Mouse (Mus musculus) fibroblast of lung, adult 2 months (primary cell): ENCODE measurements around the gene Ppp1r18.

Experiments used
- DNase-seq: peaks from one replicate; pipeline ENCODE4 v3.0.0-alpha.2; 2011; ENCODE audit warnings: low read depth

The Ppp1r18 gene

DNA sequence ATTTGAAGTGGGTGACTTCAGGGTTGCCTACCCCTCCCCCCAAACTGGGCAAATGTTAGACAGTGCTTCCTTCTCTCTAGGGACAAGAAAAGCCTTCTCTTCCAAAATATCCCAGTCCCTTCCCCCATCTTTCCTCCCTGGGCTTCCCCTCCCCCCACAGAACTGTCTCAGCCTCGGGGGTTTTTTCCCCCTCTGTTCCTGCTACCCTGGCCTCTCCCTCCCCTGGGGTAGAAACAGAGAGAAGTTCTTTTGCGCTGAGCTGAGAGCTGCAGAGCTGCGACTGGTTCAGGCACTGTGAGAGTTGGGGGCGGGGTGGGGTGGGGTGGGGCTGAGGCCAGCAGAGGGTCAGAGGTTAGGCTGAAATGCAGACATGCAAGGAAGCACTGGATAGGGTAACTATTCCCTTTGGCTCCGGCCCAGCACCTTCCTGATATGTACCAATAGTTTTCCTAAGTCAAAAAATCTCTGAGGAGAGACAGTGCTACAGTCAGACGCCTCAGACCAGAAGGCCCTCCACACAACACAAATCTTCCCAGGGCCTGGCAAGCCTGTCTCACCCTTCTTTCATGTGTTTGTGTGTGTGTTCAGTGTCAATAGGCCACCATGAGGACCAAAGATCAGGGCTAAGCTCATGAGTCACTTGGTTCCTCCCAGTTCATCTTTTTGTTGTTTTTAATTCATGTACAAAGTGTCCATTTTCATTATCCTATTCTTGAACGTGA is 4.1 kb downstream of the Ppp1r18 start:
- DNase-seq: no peak

DNA sequence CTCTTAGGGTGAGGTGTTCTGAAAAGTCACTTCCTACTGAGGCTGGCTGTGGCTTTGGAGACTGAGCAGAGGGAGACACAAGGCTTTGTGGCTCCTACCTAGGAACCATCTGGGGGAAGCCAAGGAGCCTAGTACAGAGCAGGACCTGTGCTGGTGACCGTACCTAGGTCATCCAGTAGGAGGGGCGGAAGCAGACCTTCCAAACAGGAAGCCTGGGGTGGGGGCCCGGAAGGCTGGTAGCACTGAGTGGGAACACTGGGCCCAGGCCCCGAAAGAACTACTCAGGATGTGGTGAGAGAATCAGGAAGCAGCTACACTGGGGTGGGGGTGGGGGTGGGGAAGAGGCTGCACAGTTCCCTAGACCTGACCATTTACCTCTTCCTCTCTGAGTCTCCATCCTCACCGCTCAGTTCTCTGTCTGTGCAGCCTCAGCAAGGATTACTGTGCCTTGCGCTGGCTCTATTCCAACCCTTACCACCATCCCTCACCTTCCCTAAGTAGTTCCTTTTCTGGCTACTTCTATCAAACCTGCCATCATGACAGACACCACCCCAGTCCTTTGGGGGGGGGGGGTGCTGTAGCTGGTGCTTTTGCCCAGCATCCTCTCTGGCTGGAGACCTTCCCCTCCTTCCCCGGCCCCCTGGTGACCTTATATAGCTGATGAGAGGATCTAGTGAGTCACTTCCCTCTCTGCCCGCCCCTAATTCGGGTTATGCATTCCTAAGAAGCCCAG is 4.9 kb downstream of the Ppp1r18 start:
- DNase-seq: no peak

DNA sequence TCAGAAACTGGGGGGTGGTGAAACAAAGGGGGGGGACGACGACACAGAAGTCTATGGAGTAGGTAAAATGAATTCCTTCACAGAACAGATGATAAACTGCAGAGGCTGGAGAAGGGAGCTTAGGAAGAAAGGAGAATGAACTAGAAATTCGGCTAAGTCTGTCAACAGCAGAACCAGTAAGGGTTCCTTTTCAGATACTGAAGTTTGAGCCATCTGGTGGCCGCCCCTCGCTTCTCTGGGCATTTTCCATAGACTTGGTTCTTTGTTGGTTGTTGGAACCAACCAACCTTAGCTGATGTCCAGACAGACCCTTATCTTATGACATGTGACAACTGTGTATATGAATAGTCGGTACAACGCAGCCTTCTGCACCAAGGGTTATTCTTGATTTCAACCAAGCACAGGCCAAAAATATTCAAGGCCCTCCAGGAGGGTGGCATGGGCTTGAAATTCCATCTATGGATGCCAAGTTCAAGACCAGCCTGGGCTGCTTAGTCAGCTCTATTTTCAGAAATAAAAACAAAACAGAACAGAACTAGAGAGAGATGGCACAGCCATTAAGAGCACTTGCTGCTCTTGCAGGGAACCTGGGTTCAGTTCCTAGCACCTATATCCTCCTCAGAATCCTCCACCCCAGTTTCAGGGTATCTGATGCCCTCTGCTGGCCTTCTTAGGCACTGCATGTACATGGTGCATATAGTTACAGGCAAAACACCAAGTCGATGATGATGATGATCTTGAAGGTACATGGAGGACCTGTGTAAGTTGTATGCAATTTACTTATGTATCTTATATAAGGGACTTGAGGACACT is 5.7 kb downstream of the Ppp1r18 start:
- DNase-seq: no peak

DNA sequence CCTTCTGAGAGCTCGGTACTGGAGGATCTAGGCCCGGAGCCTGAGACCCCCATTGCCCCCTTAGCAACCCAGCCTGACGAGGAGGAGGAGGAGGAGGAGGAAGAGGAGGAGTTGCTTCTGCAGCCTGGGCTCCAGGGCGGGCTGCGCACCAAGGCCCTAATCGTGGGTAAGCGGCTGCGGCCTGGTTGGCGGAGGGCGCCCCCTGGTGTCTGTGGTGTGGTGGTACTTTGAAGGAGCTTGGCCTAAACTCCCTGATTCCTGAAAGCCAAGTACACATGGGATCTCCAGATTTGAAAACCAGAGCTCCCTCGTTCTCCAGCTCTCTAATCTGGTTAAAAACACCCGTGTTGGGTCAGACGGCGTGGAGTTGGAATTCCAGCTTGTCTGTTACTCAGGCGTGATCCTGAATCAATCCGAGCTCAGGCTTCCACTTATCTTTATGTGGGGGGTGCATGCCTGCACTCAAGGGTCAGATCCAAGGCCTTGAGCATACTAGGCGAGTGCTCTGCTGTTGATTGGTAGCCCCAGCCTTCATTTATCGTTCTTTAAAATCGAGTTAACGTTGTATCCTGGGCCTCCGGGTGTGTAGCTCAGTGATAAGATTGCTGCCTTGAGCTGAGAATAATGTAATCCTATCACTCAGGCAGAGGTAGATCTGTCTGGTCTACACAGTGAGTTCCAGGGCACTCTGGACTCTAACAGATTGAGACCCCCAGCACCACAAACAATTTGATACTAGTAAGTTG is 8.6 kb downstream of the Ppp1r18 start:
- DNase-seq: no peak

DNA sequence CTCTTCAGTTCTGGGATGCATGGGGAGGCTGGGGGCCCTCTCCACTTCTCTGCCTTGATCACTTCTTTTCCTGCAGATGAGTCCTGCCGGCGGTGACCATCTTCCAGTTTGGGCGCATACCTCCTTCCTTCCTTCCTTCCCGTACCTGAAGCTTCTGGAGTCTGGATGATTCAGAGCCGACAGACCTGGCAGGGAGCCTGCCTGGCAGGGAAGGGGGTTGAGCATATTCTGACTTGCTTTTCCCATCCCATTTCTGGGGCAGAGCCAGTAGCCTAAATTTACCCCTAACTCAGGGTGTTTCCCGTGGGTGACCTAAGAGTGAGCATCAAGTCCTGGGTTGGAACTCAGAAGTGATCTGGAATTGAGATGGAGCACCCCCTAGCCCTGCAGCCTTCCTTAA is 9.3 kb downstream of the Ppp1r18 start:
- no peak for DNase-seq

DNA sequence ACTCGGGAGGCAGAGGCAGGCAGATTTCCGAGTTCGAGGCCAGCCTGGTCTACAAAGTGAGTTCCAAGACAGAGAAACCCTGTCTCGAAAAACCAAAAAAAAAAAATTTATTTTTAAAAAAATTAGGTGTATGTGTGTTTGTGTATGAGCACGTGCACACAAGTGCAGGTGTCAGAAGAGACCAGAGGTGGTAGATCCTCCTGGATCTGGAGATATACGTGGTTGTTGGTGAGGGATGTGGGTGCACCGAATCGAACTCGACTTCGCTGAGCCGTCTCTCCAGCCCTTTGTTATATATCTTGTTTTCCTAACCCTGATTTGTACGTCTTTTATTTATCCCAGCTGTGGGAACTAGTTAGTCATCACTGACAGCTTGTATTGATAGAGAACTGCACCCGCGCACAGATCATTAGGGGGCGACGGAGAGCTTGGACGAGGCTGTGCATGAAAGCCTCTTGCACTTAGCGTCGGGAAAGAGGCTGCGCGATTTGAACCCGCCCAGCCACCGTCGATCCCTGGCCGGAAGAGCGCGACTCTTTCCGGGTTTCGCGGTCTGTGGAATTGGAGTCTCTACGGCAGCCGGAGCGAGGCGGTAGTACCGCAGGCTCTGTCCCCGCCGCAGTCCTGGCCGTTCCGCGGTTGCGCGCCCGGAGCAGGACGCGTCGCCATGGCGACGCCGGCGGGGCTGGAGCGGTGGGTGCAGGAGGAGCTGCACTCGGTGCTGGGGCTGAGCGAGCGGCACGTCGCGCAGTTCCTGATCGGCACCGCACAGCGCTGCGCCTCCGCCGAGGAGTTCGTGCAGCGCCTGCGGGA is 14.1 kb downstream of the Ppp1r18 start, which contains the start of gene Dhx16:
Gene Dhx16 (plus strand): TSS at position 575 of the 813 bp plus-strand sequence.
- peak; percentile 94 for DNase-seq

DNA sequence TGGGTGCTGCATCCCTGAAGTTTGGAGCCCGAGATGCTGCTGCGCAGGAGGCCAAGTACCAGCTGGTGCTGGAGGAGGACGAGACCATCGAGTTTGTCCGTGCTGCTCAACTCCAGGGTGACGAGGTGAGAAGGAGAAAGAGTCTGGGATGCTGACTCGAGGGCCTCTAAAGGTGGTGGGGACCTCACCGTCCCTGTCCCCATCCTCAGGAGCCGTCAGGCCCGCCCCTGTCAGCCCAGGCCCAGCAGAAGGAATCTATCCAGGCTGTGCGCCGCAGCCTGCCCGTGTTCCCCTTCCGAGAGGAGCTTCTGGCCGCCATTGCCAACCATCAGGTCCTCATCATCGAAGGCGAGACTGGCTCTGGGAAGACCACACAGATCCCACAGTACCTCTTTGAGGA is 17.5 kb downstream of the Ppp1r18 start:
- DNase-seq: no peak

DNA sequence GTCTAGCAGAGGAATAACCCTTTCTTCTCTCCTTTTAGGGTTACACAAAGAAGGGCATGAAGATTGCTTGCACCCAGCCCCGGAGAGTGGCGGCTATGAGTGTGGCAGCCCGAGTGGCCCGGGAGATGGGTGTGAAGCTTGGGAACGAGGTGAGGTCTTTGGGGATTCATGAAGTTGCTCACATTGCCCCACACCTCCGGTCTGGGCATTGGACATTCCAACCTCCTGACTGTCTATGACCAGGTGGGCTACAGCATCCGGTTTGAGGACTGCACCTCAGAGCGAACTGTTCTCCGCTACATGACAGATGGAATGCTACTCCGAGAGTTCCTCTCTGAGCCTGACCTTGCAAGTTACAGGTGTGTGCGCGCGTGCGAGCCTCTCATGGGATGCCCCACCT is 18.4 kb downstream of the Ppp1r18 start:
- no peak for DNase-seq

DNA sequence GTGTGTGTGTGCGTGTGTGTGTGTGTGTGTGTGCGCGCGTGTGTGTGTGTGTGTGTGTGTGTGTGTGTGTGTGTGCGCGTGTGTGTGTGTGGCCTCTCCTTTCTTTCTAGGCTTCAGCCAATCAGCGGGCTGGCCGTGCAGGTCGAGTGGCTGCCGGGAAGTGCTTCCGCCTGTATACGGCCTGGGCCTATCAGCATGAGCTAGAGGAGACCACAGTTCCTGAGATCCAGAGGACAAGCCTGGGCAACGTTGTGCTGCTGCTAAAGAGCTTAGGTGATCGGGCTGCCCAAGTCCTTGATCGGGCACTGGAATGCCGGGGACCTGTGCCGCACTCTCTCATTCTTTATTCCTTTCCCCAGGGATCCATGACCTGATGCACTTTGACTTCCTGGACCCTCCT is 22.3 kb downstream of the Ppp1r18 start:
- no peak for DNase-seq

DNA sequence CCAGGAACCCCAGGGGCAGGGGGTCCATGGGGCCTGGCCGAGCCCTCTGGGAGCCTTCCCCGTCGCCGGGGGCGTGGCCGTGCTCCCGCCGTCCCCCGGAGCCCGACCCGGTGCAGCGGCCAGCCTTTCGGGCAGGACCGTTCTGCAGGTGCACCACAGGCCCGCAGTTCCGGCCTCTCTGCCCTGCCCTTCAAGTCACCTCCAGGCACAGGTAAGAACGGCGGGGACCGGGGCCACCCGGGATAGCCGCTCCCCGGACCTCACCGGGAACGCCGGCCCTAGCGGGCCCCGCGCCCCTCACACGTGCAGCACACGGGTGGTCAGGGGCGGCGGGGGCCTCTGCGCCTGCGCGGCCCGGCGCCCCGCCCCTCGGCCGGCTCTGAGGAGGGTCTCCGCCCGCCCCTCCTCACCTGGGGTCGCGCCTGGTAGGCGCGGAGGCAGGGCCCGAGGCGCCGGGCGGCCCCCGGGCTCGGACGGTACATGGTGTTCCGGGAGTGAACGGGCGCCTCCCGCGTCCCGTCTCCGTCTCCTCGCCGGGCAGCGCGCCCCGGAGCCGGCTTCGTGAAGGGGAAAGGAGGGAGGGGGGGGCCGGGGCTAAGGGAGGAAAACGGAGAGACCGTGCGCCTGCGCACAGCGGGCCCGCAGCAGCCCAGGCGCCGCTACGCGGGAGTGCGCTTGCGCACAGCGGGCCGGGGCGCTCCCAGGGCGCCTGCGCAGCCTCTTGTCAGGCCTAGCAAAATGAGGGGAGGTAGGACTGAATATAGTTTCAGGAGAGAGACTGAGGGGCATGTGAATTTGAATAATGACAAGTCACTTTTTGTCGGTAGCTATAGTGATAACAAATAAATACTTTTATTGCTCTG is 31.6 kb downstream of the Ppp1r18 start, which contains the start of gene 2310061I04Rik:
Gene 2310061I04Rik (minus strand): TSS at position 651 of the 863 bp plus-strand sequence.
- DNase-seq: peak; percentile 75

DNA sequence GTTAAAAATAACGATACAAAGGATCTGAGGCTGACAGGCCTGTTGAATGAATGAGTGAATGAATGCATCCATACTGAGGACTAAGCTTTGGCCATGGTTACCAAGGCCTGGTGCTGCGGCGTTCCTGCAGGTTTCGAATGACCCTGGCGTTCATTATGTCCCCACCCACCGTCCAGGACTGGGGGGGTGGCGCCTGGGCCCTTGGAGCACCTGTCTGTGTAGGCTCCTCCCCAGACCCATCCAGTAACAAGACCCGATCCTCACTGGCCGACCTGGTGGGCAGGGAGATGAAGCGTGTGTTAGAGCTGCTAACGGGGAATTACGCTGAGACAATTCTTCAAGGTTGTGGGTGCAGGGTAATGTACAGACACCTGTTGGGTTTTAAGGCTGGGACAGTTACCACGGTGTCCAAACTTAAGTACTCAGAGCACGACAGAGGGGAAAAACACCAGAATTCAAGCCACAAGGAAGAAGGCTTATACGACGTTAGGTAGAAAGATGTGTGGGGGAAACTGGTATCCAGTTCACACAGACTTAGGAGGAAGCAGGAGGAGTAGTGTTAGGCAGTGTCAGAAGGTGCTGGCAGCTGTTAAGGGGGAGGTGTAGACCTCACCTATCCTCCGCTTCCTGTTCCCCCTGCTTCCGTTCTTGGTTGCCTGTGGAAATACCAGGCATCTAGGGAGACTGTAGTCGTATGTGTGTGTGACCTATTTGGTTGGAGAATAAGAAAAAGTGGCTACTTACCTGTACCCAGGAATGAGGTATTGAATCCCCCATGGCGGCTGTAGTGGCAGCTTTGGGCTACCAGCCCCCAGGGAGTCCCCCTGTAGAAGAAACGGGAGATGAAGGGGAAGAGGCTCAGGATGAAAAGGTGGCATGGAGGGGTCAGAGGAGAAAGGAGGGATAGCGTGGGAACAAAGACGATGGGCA is 32.5 kb downstream of the Ppp1r18 start:
- no peak for DNase-seq

DNA sequence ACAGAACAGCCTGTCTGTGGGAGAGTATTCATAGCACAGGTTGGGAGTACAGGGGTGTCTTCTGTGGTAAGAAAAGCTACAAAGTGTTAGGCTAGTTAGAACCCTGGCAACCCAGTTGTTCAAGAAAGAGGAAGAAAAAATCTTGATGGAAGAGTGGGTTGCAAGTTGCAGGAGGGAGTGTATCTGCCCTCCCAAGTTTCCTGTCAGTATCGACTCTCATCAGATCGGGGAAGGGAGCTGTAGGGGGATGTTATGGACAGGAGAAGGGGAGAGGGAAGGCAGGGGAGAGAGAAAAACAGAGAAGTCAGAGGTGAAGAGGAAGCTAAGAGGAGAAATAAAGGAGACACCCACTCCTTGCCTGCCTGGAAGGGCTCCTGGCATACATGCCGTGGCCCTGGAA is 35.2 kb downstream of the Ppp1r18 start:
- no peak for DNase-seq

DNA sequence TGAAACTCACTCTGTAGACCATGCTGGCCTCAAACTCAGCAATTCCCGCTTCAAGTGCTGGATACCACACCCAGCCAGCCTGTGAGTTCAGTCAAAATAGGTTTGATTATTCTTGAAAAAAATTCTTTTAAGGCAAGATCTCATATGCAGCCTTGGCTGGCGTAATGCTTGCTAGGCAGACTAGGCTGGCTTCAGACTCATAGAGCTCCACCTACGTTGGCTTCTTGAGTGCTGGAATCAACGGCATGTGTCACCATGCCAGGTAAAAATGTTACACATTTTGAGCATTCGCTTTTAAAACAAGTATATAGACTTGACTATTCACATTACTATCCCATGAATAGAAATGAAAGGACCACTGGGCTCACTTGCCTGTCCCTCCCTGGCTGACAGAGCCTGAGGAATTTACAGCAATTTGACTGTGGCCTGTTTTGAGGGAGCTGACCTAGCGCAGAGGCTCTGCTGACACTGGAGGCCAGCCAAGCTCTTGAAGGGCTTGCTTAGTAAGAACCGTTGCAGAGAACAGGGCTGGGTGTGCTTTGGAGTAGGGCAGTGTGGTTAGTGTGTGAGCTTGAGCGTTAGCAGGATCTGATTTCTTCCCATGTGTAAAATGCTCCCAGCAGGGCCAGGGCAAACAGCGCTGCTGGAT is 38.1 kb downstream of the Ppp1r18 start:
- peak; percentile 89 for DNase-seq

DNA sequence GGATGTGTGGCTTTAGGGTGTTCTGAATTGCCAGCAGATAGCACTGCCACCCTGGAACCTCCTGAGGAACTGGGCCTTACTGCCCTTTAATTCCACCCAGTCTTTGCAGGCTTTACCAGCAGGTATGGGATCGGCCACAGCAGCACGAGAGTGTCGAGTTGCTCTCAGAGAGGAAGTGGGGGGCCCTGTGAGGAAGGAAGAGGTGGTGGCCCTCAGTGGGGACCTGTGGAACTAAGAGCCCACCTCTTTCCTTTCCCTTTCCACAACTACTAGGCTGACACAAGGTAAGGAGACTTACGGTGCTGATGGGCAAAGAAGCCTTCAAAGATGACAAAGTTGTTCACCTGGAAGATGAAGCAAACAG is 38.6 kb downstream of the Ppp1r18 start:
- DNase-seq: no peak

DNA sequence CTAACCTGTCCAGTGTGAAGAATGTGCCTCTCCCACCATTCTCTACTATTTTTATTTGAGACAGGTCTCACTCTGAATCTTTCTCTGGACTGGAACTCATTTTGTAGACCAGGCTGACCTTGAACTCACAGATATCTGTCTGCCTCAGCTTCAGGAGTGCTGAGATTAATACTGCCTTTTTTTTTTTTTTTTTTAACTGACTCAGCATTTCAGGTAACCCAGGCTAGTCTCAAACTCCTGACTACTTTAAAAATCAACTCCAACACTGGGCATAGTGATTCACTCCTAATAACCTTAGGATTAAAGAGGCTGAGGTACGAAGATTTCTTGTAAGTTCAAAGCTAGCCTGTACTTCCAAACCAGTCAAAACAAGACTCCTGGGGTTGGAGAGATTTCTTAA is 40.2 kb downstream of the Ppp1r18 start:
- no peak for DNase-seq

DNA sequence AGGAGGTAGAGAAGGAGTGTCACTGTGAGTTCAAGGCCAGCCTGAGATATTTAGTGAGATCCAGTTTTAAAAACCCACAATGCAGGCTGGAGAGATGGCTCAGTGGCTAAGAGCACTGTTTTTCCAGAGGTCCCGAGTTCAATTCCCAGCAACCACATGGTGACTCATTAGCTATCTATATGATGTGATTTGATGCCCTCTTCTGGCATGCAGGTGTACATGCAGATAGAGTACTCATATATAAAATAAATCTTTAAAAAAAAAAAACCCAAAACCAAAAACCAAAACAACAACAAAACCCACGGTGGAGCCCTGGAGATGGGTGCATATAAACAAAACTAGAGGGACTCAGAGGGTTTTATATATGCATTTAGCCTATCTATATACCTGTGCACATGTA is 42.2 kb downstream of the Ppp1r18 start:
- DNase-seq: no peak

DNA sequence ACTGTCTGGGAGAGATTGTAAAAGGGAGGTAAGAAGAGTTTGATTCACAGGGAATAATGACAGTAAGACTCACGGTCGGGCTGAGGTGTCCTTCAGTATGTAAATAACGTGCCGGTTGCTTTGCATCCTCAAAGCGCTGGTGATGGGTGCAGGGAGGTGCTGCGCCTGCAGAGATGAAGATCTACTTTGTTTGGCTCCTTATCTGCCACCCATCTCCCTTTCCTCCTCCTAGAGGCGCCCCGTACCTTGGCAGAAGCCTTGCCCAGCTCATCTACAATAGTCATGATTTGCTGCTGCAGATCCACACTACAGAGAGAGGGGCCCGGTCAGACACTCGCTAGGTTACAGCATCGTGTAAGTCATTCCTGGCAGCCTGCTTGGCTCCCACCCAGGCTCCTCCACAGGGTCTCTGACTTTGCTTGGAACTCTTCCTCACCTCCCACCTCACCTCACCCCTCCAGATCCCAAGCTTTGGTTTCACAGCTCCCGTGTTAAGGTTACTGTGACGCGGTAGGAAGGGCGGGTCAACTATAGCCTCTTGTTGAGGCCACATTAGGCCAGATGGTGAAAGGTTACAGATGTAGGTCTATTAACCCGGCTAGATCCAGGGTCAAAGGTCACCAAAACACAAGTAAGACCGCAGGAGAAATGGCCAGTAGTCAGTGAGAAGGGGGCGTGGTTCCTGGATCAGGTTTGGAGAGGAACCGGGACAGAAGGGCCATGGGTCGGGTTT is 44.0 kb downstream of the Ppp1r18 start:
- DNase-seq: no peak

DNA sequence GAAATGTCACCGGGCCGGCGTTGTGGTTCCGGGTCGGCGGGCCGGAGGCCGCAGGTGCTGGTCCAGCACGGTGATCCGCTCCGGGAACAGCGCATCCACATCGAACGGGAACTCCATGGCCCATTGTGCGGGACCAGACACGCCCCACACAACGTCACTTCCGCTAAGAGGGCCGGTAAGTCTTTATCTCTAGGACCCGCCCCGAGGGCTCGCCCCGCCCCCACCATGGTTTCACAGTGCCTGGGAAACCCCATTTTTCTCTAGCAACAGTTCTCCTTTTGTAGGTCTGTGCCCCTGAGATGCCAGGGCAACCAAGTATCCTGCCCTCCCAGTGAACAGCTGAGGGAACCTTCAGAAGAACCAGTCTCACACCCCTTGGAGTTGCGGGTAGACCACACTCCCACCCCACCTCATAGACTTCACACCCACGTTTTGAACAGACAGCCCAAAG is 44.6 kb downstream of the Ppp1r18 start, which contains the start of gene Atat1:
Gene Atat1 (minus strand): TSS at position 157 of the 451 bp plus-strand sequence.
- peak; percentile 68 for DNase-seq
